Mouse (Mus musculus) hindlimb bud, embryonic 11.5 days (tissue): Measurements from ENCODE around the gene Dock4.

ENCODE experiments used
- DNase-seq: peaks from one replicate; pipeline ENCODE4 v3.0.0-alpha.2; 2012; ENCODE audit warnings: low read depth, low spot score; ENCODE audit errors: extremely low spot score

The Dock4 gene

GRCm38 (mm10) chr12:40445648-40446449, at the start of gene Dock4, which contains the start of gene Zfp277:
Gene Dock4, plus strand, starts transcription at chr12:40445952.
Gene Zfp277, minus strand, starts transcription at chr12:40445902.
- peak; percentile 85 for DNase-seq

- no peak for DNase-seq
Measured at GRCm38 (mm10) chr12:40398916-40399315, 46.8 kb upstream of the Dock4 start.

- no peak for DNase-seq
Measured at GRCm38 (mm10) chr12:40399386-40399785, 46.4 kb upstream of the Dock4 start.

- DNase-seq = no peak
Measured at GRCm38 (mm10) chr12:40399812-40400211, 45.9 kb upstream of the Dock4 start.

GRCm38 (mm10) chr12:40414682-40415311, 31.0 kb upstream of the Dock4 start:
- no peak for DNase-seq

GRCm38 (mm10) chr12:40415312-40415925, 30.3 kb upstream of the Dock4 start:
- DNase-seq = no peak

- no peak for DNase-seq
Measured at GRCm38 (mm10) chr12:40417257-40417656, 28.5 kb upstream of the Dock4 start.

GRCm38 (mm10) chr12:40424991-40425390, 20.8 kb upstream of the Dock4 start:
- no peak for DNase-seq

- no peak for DNase-seq
Measured at GRCm38 (mm10) chr12:40427606-40428005, 18.1 kb upstream of the Dock4 start.

GRCm38 (mm10) chr12:40429976-40430375, 15.8 kb upstream of the Dock4 start:
- DNase-seq = no peak

GRCm38 (mm10) chr12:40431075-40431474, 14.7 kb upstream of the Dock4 start:
- DNase-seq = no peak

- DNase-seq = no peak
Measured at GRCm38 (mm10) chr12:40434101-40434500, 11.7 kb upstream of the Dock4 start.

- DNase-seq = no peak
Measured at GRCm38 (mm10) chr12:40438049-40438448, 7.7 kb upstream of the Dock4 start.

GRCm38 (mm10) chr12:40445206-40445605, 546 bp upstream of the Dock4 start:
- DNase-seq = no peak

- DNase-seq = no peak
Measured at GRCm38 (mm10) chr12:40446450-40447381, 964 bp downstream of the Dock4 start.

- no peak for DNase-seq
Measured at GRCm38 (mm10) chr12:40447561-40448355, 2.0 kb downstream of the Dock4 start.

- no peak for DNase-seq
Measured at GRCm38 (mm10) chr12:40449119-40449795, 3.5 kb downstream of the Dock4 start.

- no peak for DNase-seq
Measured at GRCm38 (mm10) chr12:40456517-40456916, 10.8 kb downstream of the Dock4 start.

GRCm38 (mm10) chr12:40458977-40459376, 13.2 kb downstream of the Dock4 start:
- no peak for DNase-seq
